Mouse (Mus musculus): Measurements from ENCODE around the gene Fam102a.

The Fam102a gene

DNA sequence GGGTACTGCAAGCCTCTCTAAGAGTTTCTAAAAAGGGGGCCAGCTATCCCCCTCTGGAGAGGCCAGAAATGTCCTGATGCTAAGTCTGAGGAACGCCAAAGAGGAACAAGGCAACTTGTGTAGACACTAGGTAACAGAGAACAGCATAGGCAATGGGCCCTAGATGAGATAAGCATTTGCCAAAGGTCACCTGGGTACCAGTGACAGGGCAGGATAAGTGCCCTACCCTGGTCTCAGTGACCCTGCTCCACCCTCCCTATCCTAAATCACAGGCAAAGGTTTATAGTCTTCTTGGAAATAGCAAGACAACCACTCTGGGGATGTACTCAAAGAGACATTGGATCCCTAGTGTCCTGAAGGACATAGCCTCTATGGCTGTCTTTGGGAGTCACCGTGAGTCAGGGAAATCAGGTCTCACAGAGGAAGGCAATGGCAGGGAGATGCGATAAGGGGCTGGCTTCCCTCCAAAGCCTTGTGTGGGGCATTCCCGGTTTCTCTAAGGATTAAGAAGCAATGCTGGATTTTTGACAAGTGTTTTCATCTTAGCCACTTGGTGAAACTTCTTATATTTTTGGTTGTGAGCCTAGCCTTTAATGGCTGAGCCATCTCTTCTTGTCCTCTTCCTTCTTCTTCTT lies 17.8 kb upstream of the Fam102a start:
- DNase-seq, result no peak

DNA sequence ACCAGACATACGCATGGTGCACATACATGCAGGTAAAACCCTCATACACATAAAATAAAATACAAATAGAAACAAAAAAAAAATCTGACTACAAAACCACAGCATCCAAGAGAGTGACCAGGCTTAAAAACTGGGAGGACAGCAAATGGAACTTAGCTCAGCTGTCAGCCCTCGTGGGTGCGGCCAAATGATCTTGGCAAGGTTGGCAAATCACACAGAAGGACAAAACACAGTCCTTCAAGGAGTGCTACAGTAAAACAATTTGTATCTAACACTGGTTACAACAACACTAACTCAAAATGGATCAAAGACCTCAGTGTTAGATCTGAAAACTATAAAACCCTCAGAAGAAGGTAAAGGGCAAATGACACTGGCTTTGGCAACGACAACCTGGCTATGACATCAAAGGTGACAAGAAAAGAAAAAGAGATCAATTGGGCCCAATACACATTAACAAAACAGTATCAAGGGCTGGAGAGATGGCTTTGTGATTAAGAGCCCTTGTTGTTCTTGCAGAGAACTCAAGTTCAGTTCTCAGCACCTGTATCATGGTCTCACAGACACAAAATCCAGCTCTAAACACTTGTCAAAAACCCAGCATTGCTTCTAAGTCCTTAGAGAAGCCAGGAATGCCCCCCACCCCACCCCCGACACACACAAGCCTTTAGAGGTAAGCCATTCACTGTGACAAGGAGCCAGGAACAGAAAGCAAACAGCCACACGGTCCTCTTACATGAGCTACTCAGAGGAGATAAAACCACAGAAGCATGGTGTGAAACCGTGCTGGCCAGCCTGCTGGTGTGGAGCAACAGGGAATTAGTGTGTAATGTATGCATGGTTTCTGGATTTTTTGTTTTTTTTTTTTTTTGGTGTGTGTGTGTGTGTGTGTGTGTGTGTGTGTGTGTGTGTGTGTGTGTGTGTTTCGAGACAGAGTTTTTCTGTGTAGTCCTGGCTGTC lies 14.8 kb upstream of the Fam102a start:
- DNase-seq, result no peak

DNA sequence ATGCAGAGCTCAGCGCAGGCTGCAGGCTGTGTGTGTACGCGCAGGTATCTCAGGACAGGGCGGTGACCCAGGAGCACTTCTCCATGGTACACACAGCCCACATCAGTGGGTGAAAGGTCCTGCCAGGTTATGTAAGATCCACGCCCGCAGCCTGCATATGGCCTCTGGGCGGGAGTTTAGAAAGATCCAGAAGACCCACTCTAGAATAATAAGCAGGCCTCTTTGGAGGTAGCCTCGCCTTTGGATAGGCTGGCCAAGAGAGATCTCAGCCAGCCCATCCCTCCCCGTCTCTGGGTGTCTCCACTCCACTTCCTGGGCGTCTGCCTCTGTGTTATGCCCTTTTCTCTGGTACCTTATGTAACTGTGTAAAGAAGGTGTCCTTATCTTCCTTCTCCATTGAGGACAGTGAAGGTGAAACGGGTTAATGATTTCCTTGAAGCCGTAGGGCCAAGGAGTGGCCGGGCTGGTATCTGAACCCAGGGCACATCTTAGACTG lies 10.5 kb upstream of the Fam102a start:
- DNase-seq, result no peak

DNA sequence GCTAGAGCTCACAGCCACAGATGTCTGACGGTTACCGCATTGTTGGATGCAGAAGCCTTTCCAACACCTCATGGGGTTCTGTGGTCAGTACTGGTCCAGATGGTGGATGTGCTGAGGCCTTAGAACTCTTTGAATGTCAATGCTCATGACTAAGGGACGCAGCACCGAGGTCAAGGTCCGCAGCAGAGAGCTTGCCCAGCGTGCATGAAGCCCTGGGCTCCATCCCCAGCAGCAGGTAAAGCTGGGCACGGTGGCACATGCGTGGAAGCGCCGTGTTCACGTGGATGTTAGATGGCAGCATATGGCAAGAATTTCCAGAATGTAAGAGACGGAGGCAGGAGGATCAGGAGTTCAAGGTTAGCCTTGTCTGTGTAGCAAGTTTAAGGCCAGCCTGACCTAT lies 9.3 kb upstream of the Fam102a start:
- no peak for DNase-seq

DNA sequence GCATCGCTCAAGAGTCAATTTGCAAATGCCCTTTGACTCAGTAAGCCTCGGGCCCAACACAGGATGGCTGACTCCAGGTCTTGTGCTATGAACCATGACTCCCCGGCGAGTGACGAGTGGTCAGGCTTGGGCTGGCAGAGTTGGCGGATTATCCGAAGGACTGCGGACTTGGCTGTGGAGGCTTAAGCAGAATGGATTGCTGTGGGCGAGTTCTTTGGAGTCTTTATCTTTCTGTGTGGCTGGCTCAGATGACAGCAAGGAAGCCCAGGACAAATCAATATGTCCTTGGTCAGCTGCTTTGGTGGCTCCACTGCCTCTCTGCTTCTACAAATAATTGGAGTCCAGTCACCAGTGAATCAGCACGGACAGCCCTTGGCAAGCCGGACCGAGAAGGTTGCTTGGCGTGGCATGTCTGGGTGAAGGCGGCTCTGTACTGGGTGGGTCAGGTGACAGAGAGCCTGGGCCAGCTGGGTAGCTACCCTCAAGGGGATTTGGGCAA lies 7.6 kb upstream of the Fam102a start:
- no peak for DNase-seq

DNA sequence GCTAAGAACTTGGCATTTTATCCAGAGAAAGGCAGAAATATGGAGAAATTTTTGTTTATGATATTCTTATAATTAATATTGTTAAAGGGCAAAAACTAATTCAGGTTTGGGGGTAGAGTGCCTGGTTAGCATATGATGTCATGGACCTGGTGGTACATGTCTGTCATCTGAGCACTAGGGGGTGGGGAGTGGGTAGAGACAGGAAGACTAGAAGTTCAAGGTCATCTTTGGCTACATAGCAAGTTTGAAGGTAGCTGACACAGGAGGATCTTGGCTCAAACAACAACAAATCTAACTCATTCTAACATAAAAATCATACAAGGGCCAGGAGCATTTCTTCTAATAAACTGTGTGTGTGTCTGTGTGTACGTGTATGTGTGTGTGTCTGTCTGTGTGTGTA lies 6.8 kb upstream of the Fam102a start:
- DNase-seq, result no peak

DNA sequence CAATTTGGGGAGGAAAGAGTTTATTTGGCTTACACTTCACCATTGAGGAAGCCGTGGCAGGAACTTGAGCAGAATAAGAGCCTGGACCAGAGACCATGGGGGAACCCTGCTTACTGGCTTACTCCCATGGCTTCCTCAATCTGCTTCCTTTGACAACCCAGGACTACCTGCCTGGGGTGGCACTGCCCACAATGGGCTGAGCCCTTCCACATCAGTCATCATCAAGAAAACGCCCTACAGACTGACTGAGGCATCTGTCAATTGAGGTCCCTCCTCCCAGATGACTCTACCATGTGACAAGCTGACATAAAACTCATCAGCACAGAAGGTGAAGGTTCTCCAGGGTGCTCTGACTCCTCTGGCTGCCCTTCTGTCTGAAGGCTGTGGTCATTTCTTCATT lies 4.7 kb upstream of the Fam102a start:
- DNase-seq, result no peak

DNA sequence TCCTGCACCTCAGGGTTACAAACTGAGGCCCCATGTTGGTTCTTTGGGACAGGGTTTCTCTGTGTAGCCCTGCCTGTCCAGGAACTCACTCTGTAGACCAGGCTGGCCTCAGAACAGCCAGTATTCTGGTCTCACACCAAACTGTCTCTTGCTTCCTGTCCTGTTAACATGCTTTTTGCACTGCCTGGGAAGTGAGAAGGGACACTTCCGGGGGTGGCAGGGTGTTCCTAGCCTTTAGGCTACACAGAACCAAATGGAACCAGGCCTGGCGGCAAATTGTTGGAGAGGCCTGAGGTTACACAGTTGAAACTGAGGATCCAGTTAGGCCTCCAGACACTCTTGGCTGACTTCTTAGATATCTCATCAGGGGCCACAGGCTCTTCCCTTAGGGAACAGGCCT lies 2.0 kb upstream of the Fam102a start:
- DNase-seq, result no peak

DNA sequence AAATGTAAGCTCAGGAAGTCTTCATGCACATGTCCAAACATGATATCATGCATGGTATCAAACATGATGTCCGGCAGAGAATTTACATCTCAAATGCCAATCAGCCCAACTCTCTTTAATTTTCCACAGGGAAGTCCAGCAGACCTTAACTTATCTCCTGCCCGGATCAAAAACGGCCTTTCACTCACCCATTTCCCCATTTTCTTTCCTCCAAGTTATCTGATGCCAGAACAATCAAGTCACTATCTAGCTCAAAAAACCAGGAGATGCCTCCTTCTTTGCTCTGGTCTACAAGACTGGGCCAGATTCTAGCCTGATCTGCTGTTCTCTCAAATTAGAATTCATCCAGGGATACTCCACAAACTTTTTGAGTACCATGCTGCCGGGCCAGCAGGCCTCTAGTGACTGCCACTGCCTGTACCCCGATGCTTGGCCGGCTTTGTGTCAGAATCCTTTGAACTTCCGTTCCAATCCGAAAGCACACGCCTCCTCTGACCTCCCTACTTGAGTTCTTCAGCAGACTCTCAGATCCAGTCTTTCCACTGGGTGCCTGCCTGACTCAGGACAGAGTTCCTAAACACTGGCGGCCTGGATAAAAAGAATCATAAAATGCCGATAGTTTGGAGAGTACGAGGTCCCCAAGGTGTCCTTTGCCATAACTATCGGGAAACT lies 935 bp upstream of the Fam102a start:
- peak in 1 of 2 experiments; percentile 55 for DNase-seq

DNA sequence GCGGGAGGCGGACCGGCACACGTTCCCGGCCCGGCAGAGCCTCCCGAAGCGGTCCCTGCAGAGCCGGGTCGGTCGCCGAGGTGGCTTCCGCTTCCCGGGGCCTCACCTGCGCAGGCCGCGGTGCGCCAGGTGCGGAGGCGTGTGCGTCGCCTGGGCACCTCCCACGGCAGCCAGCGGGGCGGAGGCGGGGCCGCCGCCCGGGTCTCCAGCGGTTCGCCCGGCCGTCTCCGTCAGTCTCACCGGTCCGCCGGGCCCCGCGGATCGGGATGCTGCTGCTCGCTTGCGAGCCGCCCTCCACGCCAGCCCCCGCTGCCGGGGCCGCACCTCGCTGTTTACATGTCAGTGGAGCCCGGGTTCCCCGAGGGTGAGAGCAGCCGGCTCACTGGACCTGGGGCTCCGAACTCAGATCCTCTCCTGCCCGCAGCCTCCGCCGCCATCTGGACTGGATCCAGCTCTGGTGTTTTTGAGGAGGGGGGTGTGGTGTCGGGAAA lies 414 bp downstream of the Fam102a start:
- no peak for DNase-seq

DNA sequence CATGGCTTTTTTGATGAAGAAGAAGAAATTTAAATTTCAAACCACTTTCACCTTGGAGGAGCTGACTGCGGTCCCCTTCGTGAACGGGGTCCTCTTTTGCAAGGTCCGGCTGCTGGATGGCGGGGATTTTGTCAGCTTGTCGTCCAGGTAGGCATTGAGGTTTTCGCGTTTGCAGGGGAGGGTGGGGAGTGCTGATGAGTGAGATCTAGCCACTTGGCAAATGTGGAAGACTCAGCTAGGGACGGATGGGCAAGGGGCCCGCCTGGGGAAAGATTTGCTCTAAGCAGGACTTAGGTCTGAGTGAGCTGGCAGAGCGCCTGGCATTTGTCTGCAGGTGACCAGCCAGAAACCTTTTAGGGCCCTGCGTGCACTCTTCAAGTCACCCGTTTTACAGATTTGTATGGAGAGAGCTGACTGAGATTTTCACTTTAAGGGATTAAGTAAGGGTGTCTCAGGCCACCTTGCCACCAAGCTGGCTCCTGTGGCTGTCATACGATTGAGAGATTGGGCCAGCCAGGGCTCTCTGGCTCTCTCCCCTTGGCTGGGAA lies 1.0 kb downstream of the Fam102a start:
- DNase-seq, result peak in 1 of 2 experiments; percentile 27

DNA sequence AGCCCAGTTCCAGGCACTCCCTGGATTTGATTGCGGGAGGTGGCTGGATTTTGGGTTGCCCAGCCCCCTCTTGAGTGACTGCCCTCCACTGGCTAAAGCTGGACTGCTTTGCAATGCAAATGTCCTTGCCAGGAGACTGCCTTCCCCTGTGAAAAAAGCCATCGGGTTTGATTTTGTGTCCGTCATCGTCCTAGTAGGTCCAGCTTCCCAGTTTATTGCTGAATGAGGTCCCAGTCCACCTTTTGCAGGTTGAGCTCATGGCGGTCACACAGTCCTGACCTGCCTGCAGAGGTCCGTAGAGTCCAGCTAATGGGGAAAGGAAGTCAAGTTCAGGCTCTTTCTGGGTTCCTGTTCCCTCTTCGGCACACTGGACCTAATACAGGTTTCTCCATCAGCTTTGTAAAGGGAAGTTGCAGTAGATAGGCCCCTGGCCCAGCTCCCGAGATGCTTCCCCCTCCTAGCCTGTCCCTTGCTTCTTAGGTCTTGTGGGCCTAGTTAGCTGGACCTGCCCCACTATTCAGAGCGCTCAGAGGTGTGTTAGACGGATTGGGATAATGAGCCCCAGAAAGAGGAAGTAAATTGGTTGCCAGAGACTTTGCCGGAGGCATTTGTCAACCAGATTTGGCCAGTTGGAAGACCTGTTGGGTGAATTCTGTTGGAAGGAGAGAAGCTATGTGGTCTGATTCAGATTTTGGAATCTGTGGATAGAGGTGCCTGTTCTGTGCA lies 1.7 kb downstream of the Fam102a start:
- DNase-seq, result peak in 1 of 2 experiments; percentile 19

DNA sequence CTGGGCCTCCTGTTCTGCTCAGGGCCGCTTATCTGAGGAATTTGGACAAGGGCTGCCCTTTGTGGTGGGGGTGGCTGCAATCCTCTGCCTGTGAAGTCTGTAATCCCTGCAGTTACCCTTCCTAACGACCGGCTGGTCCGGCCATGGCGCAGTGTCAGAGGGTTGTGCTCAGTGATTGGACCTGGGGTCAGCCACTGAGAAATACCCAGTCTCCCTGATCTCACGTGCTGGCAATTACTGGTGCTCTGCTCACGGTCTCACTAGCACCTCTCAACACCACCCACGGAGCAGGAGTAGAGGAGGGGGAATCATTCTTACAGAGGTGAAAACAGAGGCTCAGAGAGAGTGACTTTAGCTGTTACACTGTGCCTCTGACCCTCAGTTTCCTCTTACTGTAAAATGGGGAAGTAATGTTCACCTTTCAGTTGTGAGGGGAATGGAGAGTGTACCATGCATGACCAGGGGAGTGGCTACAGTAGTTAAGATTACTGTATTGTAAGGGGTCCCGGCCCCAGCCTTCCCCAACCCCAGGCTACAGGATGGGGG lies 2.3 kb downstream of the Fam102a start:
- peak in 1 of 2 experiments; percentile 17 for DNase-seq

DNA sequence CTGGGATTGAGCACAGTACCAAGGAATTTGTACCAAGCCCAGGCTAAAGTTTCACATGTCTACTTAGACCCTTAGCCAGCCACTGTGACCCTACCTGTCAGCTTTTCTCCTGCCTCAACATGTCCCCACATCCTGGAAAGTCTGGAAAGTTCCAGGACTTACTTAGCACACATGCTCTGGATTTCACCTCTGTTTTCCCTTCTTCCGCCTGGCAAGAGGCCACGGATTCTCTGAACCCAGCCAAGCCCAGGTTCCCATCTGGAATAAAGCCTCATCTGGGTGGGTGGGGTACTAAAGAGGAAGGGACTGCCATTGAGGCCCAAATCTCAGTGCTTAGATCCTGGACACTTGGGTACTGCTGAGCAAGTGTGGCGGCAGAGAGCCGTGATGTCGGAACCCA lies 2.8 kb downstream of the Fam102a start:
- DNase-seq, result no peak

DNA sequence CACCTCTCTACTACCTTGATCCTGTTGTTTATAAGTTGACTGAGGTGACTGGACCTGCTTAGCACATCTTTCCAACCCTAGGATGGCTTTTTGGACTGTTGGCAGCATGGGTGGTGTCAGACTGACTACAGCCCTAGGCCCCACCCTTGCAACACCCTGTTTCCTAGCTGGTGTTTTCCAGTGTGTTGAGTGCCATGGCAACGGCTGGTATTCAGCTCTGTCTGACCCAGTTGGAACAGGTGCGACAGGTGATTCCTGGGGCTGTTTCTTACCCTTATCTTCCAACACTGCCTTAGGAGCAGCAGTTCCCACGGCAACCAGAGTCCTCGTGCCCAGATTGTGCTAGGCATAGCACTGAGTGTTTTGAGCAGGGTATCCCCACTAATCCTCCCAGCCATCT lies 3.3 kb downstream of the Fam102a start:
- no peak for DNase-seq

DNA sequence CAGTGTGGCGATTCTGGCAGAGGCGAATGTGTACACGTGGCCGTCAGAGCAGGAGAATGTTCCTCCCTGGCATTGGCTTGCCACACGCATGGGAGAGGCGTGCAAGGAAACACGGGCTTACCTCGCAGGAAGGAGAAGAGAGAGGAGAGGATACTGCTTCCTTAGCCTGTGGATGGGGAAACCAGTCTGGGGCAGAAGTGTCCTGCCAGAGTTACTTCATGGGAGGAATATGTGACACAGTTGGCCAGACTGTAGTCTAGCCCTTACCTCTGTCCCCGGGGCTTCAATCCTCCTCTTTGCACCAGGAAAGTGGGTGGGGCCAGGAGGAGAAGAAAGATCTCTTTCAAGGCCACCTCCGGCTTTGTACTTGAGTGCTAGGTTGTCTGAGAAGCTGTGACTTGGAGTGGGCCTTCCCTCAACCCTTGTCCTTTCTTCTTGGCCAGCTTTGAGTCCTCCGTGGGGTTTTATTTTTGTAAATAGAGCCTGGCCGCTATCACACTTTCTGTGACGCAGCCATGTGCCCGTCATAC lies 4.4 kb downstream of the Fam102a start:
- DNase-seq, result no peak

DNA sequence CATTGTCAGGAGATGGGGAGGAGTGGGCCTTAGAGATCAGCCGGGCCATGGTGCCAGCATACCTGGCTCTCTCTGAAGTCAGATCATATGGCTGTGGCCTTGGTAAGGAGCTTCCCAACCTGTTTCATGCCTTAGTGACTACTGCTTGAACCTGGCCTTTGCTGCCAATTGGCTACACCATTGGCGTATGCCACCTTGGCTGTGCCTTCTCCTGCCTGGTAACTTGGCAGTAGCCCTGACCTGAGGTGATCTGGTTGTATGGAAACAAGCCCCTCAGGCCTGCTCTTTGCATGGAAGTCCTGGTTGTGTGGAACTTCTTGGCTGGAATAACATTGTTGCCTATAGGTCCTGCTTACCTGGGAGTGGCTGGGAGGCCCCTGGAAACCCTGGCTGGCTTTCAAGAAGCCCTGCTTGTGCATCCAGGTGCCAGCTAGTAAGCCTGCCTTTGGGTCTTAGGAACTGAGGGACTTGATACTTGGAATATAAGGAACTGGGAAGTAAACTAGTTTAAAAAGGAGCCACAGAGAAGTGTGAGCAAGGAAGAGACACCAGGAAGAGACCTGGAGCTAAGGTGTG lies 6.3 kb downstream of the Fam102a start:
- DNase-seq, result no peak

DNA sequence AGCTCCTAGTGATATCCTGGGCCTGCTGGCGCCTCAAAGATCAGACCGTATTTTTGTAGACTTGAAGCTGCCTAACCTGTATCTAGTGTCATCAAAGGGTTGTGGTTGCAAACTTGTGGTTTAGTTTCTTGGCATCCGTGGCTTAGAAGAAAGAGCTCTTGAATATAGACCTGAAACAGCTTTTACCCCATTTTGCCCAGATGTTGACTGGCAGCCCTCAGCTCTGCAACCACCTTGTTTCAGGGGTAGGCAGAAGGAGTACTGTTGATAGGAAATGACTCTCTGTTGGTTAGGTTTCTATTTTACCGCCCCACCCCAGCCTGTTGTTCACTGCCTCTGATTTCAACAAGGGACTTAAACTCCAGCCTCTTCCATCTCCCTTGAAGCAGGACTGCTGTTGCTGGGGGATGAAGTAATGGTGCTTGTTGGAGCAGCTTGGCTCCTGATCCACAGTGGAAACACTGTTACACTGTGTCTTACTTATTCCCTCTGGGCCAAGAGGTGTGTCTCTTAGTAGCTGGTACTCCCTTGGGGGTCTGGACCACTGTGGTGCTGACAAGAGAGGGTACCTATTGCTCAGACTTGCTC lies 6.9 kb downstream of the Fam102a start:
- peak; percentile 61 to 83 for DNase-seq

DNA sequence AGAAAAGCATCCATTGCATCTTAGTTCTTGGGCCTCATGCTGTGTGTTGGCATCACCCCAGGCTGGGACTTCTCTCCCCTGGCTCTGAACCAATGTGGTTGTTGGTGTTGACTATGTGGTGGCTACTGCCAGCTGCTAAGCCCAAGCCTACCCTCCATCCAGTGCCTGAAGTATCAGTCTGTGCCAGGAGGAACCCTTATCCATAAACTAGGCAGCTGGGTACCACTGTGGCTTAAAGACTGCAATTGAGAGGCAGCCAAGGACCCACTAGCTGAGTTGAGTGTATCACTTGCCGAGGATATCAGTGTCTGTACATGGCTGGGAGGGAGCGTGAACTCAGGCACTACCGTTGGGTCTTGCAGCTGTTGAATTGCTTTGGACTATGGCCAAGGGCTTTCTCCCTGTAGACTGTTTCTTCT lies 7.9 kb downstream of the Fam102a start:
- DNase-seq, result no peak

DNA sequence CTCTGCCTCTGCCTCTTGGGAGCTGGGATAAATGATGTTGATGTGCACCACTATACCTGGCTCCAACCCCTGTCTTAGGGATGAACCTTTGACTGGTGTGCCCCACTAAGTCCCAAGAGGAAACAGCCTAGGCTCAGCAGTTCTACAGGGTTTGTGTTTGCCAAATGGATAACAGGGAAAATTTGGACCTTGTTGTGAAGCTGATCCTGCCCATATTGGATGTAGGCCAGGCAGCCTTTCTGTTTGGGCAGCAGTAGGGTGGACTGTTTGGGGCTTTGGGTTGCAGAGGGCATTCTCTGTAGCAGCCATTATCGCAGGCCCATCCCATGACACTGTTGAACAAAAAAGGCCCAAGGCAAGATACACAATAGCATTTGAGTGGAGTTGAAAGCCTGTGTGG lies 11.8 kb downstream of the Fam102a start:
- no peak for DNase-seq

DNA sequence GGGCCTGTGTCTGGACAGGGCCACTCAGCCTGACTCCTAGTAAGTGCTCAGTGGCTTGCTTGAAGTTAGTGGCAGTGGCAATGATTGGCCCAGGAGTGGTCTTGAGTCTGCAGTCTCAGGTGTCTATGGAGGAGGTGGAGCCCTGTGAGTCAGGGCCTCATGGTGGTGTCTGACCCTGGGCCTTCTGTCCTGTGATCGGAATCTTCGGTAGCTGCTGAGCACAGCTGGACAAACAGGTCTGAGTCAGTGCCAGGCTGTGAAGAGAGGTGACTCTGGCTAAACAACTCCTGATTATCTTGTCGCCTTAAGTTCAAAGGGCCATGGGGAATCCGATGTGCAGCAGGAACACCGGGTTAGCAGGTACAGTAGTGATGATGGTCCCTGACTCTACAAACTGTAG lies 12.2 kb downstream of the Fam102a start:
- DNase-seq, result no peak

Data from thymus, adult 18-20 months (tissue).